Mouse (Mus musculus) liver, postnatal 0 days (tissue): ENCODE results near the gene Mcur1.

Source experiments
- CTCF ChIP-seq: sonication (generic); IDR thresholded peaks from 2 replicates; pipeline ENCODE4 v1.5.1; 2016; ENCODE audit warnings: antibody characterized with exemption, low read depth
- EP300 ChIP-seq: IDR thresholded peaks from 2 replicates; pipeline ENCODE4 v1.6.1; 2016; ENCODE audit warnings: antibody characterized with exemption, low read depth, mild to moderate bottlenecking

DNA sequence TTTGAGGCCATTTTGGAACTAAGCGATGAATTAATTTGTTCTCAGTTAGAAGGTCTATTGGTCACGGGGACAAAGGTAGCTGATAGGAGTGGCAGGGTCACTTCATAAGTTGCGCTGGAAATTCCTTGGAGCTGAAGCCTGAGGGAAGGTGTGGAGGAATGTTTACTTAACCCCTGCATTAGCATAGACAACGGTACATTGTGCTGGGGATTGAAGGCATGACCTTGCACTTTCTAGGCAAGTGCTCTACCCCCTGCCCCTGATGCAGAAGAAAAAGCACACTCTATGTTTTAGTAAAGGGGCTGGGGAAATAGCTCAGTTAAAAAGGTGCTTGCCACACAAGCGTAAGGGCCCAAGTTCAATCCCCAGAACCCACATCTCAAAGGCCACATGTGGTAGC is 33.7 kb downstream of the Mcur1 start:
- TF ChIP-seq EP300 = no peak
- TF ChIP-seq CTCF = no peak
